Mouse (Mus musculus): ENCODE measurements around the gene Gli1.

DNA sequence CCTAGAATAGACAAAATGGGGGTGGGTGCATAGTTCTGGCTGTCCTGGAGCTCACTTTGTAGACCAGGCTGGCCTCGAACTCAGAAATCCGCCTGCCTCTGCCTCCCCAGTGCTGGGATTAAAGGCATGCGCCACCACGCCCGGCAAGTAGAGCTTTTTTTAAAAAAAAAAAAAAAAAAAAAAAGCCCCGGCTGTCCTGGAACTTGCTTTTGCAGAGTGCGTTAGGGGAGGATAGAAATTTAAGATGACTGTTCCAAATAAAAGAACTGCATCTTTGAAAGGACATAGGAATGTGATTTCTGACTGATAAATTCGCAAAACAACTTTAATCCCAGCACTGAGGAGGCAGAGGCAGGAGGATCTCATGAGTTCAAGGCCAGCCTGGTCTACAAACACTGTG, 37.9 kb upstream of the Gli1 start:
- TF ChIP-seq POLR2A (IDR thresholded peaks at IDR 0.05; ENCODE audit: low read depth, low read length) (no peak), CTCF (conservative IDR thresholded peaks at IDR 0.05; ENCODE audit: insufficient read depth, insufficient read length, low read depth, low read length) (no peak)

Measured in kidney, adult 2 months (tissue).